Mouse (Mus musculus): ENCODE measurements around the gene Rbm17. TPM values are rescaled to one million over a fixed set of nuclear protein-coding genes. Genes with fewer than 3 reads are reported as not detected.
"Not testable (repeated sequence)": the region's sequence is repeated elsewhere in the genome, so short reads cannot be mapped to it uniquely, and the experiment has no call there.

Gene Rbm17
- polyA plus RNA-seq (2012; rRNA removed), result 35.4 and 42.2 TPM in 2 replicates

GRCm38 (mm10) chr2:11604053-11604452 is at the start of gene Rbm17:
Gene Rbm17 (minus strand): TSS chr2:11604153.
- 84% methylated on average over 5 of the region's 5 CpGs for WGBS
- no peak for DNase-seq (ENCODE audit: low read depth, low spot score)

DNA sequence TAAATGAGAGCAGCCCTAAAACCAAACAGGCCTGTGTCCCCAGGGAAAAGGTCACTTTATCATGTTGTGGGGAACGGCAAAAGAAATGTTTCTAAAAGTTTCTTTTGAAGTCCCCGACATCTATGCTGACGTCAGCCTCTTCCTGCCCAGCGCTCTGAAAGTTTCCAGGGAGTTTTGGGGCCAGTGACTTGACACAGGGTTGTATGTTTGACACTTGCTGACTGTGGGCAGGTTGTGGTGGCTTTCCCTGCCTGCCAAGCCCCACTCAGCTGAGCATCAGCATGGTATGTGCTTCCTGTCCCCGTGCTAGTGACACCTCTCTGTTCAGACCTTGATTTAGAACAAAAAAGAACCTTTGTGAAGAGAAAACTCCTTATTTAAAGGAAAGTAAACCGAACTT is 49.4 kb upstream of the Rbm17 start:
- 43% methylated on average over 6 of the region's 6 CpGs for WGBS

GRCm38 (mm10) chr2:11652780-11653179 is 48.8 kb upstream of the Rbm17 start:
- DNase-seq (ENCODE audit: low read depth, low spot score), result no peak
- 65% methylated on average over 2 of the region's 2 CpGs for WGBS

More for the DNA sequence above, 49.4 kb upstream of the Rbm17 start:
- no peak for DNase-seq (ENCODE audit: low read depth, low spot score)

DNA sequence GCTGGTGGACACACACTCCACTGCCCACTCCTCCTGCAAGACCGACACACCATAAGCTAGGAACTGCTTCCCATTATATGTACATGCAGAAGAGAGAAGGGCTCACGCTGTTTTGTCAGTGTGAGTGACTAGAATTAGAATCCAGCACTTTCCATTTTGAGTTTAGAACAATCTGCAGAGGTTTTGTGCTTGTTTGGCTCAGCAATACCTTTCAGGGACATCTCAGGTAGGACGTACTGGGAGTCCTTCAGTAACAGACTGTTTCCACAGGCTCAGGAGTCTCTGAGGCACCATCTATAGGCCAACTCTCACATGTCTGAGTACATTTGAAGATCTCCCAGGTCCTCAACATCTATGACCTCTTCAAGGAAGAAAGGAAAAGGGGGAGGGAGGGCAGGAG is 48.2 kb upstream of the Rbm17 start:
- WGBS, result 84% methylated on average over 3 of the region's 3 CpGs
- DNase-seq (ENCODE audit: low read depth, low spot score), result no peak

DNA sequence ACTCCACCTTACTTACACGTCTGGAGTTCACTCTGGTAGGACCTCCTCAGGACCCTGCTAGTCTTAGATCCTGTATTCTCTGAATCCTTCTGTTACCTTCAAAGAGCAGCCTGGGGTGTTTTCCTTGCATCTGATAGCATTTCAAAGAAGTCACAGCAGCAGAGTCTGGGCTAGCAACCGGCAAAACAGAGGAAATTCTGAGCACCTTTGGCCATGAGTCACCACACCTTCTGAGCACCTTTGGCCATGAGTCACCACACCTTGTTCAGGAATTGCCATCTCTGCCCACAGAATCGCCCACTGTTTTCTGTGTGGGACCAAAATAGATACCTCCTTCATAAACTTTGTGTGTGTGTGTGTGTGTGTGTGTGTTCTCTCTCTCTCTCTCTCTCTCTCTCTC is 47.5 kb upstream of the Rbm17 start:
- DNase-seq (ENCODE audit: low read depth, low spot score), result peak; percentile 24
- WGBS, result 30% methylated on average over 3 of the region's 3 CpGs

- 83% methylated on average over 2 of the region's 2 CpGs for WGBS
- DNase-seq (ENCODE audit: low read depth, low spot score), result no peak
Measured at GRCm38 (mm10) chr2:11645297-11645696, 41.3 kb upstream of the Rbm17 start.

GRCm38 (mm10) chr2:11644057-11644456 is 40.1 kb upstream of the Rbm17 start:
- WGBS, result 89% methylated on average over 1 of the region's 1 CpGs
- DNase-seq (ENCODE audit: low read depth, low spot score), result no peak

DNA sequence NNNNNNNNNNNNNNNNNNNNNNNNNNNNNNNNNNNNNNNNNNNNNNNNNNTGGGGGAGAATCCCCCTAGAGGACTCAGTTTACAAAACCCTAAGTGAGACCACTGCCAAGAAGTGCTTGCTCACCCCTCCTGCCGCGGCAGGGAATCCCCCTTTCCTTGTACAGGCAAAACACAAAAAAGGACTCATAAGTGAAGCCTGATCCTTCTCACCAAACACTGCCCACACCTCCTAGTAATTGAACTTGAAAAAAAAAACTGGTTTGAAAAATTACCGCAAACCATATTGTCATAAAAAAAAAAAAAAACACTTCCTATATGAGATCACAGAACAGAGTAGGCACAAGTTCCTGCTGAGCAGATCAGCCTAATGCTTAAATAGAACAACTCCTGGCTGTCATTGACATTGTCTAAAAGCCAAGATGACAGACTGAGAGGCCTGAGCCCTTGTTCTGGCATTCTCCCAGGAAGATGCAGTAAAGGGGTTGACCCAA is 38.5 kb upstream of the Rbm17 start, which contains the start of gene Il2ra:
TSS of gene Il2ra (plus strand) at position 357 of the 491 bp plus-strand sequence.
- DNase-seq (ENCODE audit: low read depth, low spot score), result no peak
- WGBS, result 73% methylated on average over 3 of the region's 3 CpGs

- 48% methylated on average over 1 of the region's 1 CpGs for WGBS
- no peak for DNase-seq (ENCODE audit: low read depth, low spot score)
Measured at GRCm38 (mm10) chr2:11637115-11637514, 33.2 kb upstream of the Rbm17 start.

- DNase-seq (ENCODE audit: low read depth, low spot score), result no peak
- 62% methylated on average over 3 of the region's 3 CpGs for WGBS
Measured at GRCm38 (mm10) chr2:11636138-11636480, 32.2 kb upstream of the Rbm17 start.

GRCm38 (mm10) chr2:11635471-11636137 is 31.7 kb upstream of the Rbm17 start:
- no peak for DNase-seq (ENCODE audit: low read depth, low spot score)
- 90% methylated on average over 5 of the region's 5 CpGs for WGBS

GRCm38 (mm10) chr2:11635035-11635434 is 31.1 kb upstream of the Rbm17 start:
- DNase-seq (ENCODE audit: low read depth, low spot score), result no peak
- 87% methylated on average over 6 of the region's 6 CpGs for WGBS

- DNase-seq (ENCODE audit: low read depth, low spot score), result no peak
- WGBS, result 93% methylated on average over 5 of the region's 5 CpGs
Measured at GRCm38 (mm10) chr2:11625890-11626289, 21.9 kb upstream of the Rbm17 start, which contains the start of gene Gm17490. Gene Gm17490 (minus strand): TSS chr2:11626264.

DNA sequence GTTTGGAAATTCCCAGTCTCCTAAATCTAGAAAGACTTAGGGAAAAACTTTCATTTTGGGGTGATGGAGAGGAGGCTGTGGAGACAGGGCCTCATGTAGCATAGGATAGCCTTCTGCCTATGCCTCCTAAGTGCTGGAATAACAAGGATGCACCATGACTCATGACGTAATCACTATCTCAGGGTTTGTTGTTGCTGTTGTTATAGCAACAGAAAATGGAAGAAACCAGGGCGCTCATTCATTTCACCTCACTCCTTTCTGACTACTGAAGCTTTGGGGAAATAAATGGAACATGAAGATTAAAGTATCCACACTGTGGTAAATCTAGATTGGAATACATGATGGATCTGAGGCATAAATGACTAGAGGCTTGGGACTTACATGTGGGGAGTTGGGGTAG is 19.8 kb upstream of the Rbm17 start:
- WGBS, result 82% methylated on average over 2 of the region's 2 CpGs
- no peak for DNase-seq (ENCODE audit: low read depth, low spot score)

DNA sequence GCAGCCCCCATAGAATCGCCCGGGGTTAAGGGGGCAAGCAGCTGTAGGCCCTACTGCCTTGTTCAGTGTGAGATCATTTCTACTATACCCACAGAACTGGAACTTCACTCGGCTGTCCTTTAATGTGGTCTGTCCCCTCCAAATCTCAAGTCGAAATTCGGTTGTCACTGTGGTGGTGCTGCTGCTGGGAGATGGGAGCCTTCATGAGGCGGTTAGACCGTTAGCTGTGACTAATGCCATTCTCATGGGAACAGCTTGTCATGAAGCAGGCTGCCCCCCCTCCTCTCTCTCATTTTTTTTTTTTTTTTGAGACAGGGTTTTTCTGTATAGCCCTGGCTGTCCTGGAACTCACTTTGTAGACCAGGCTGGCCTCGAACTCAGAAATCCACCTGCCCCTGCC is 19.2 kb upstream of the Rbm17 start:
- 89% methylated on average over 8 of the region's 8 CpGs for WGBS
- no peak for DNase-seq (ENCODE audit: low read depth, low spot score)

DNA sequence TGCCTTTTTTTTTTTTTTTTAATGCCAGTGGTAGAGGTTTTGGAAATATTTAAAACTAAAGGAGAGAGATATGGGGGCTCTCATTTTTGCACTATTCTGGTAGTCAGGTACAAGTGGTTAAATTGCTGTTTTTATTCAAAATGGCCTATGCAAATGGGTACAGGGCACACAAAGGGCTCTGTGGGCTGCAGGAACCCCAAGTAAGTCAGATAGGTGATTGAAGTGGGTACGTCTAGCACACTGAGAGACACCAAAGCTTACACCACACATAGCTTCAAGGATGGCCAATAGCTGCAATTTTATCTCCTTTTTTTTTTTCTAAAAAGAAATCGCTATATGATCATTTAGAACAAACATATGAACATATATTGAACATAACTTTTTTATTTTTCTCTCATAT is 15.6 kb upstream of the Rbm17 start:
- WGBS, result 84% methylated on average over 2 of the region's 2 CpGs
- no peak for DNase-seq (ENCODE audit: low read depth, low spot score)

GRCm38 (mm10) chr2:11616846-11617245 is 12.9 kb upstream of the Rbm17 start:
- 92% methylated on average over 9 of the region's 9 CpGs for WGBS
- no peak for DNase-seq (ENCODE audit: low read depth, low spot score)

DNA sequence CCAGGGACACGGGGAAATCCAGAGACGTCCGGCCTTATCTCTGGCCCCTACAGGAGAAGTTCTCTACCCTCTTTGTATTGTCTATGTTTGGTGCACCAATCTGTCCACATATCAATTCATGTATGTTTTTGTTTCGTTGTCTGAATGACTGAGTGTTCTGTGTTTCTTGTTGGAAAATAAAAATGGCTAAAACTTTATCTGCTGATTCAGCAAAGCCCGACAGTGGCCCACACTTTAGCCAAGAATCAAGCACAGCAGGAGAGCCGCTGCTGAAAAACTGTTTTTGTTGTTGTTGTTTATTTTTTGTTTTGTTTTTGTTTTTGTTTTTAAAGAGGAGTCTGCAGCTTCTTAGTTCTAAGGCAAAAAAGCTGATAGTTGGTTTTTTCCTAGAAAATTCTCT is 9.0 kb upstream of the Rbm17 start:
- WGBS, result 86% methylated on average over 6 of the region's 6 CpGs
- not testable (repeated sequence) for DNase-seq (ENCODE audit: low read depth, low spot score)

DNA sequence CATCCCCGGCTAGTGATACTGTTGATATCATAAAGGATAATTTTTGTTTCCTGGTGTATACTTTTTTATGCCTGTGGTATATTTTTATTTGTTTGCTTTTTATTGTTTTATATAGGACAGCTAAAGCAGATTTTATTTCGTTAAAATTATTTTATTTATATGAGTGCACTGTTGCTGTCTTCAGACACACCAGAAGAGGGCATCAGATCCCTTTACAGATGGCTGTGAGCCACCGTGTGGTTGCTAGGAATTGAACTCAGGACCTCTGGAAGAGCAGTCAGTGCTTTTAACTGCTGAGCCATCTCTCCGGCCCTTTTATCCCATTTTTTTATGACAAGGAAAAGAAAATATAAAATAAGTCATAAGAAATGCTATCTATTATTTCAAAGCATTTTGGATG is 2.8 kb upstream of the Rbm17 start:
- not testable (repeated sequence) for DNase-seq (ENCODE audit: low read depth, low spot score)
- WGBS, result 58% methylated on average over 4 of the region's 4 CpGs

- no peak for DNase-seq (ENCODE audit: low read depth, low spot score)
Measured at GRCm38 (mm10) chr2:11604911-11605310, 958 bp upstream of the Rbm17 start.

All from large intestine, adult 2 months (tissue).